Mouse (Mus musculus) skeletal muscle tissue, adult 2 months (tissue): ENCODE measurements around the gene Zfp512b.
A peak's percentile ranks its signal among the peaks of the same experiment; 100 is the strongest.

Experiments used
- DNase-seq: peaks from one replicate; pipeline ENCODE4 v3.0.0-alpha.2; 2012; ENCODE audit warnings: low read depth, low spot score

The Zfp512b gene

GRCm38 (mm10) chr2:181589732-181590105 is 2.9 kb downstream of the Zfp512b start:
- no peak for DNase-seq

GRCm38 (mm10) chr2:181589011-181589731 is 3.4 kb downstream of the Zfp512b start:
- DNase-seq, result no peak

GRCm38 (mm10) chr2:181588229-181588780 is 4.3 kb downstream of the Zfp512b start:
- no peak for DNase-seq

- no peak for DNase-seq
Observed at GRCm38 (mm10) chr2:181587796-181588195, 4.8 kb downstream of the Zfp512b start.

- DNase-seq, result no peak
Observed at GRCm38 (mm10) chr2:181586124-181586523, 6.5 kb downstream of the Zfp512b start.

GRCm38 (mm10) chr2:181585506-181585905 is 7.1 kb downstream of the Zfp512b start:
- no peak for DNase-seq

- DNase-seq, result no peak
Observed at GRCm38 (mm10) chr2:181584411-181584942, 8.1 kb downstream of the Zfp512b start, which contains the start of gene Uckl1. TSS of gene Uckl1 (minus strand) at chr2:181584892.

GRCm38 (mm10) chr2:181583460-181584257 is 8.9 kb downstream of the Zfp512b start:
- no peak for DNase-seq

GRCm38 (mm10) chr2:181582939-181583338 is 9.7 kb downstream of the Zfp512b start:
- DNase-seq, result no peak

- DNase-seq, result no peak
Observed at GRCm38 (mm10) chr2:181582358-181582757, 10.2 kb downstream of the Zfp512b start.

GRCm38 (mm10) chr2:181581402-181582120 is 11.0 kb downstream of the Zfp512b start:
- no peak for DNase-seq

GRCm38 (mm10) chr2:181581016-181581401 is 11.6 kb downstream of the Zfp512b start:
- peak; percentile 93 for DNase-seq

GRCm38 (mm10) chr2:181580131-181580772 is 12.4 kb downstream of the Zfp512b start:
- DNase-seq, result no peak

- no peak for DNase-seq
Observed at GRCm38 (mm10) chr2:181579681-181580080, 12.9 kb downstream of the Zfp512b start.

- peak; percentile 80 for DNase-seq
Observed at GRCm38 (mm10) chr2:181578790-181579618, 13.6 kb downstream of the Zfp512b start.

- no peak for DNase-seq
Observed at GRCm38 (mm10) chr2:181577981-181578581, 14.5 kb downstream of the Zfp512b start.

- DNase-seq, result no peak
Observed at GRCm38 (mm10) chr2:181577126-181577525, 15.5 kb downstream of the Zfp512b start.

GRCm38 (mm10) chr2:181576613-181577012 is 16.0 kb downstream of the Zfp512b start:
- DNase-seq, result no peak

- no peak for DNase-seq
Observed at GRCm38 (mm10) chr2:181574921-181575545, 17.6 kb downstream of the Zfp512b start.
